Mouse (Mus musculus) ES-Bruce4 (cell line): Measurements from ENCODE around the gene Col4a2.
A peak's percentile ranks its signal among the peaks of the same experiment; 100 is the strongest.

Experiments used
- CTCF ChIP-seq: IDR thresholded peaks from one replicate; pipeline ENCODE4 v1.8.1; 2011; ENCODE audit warnings: low read depth, low read length
- EP300 ChIP-seq: IDR thresholded peaks from 2 replicates; pipeline ENCODE4 v1.6.1; 2011; ENCODE audit warnings: low read depth, low read length; ENCODE audit not compliant: insufficient read depth
- POLR2A ChIP-seq: IDR thresholded peaks from one replicate; pipeline ENCODE4 v1.8.1; 2011; ENCODE audit warnings: low read length; ENCODE audit not compliant: insufficient read depth

DNA sequence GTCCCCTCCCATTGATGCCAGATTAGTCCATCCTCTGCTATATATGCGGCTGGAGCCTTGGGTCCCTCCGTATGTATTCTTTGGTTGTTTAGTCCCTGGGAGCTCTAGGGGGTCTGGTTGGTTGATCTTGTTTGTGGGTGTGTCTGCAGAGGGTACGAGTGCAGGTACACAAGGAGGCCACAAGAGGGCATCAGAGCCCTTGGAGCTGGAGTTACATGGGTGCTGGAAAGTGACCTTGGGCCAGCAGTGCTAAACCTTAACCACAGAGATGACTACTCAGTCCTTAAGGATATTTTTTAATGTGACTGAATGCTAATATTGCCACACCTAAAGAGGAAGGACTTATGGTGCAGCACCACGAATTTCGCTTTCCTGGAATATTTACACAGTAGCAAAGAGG, 118.1 kb downstream of the Col4a2 start:
- TF ChIP-seq POLR2A, result no peak
- peak; percentile 97 for TF ChIP-seq CTCF
- TF ChIP-seq EP300, result no peak
